Mouse (Mus musculus) erythroblast, embryonic 14.5 days (primary cell): Measurements from ENCODE around the gene Efl1.

Experiments used
- GATA1 ChIP-seq: IDR thresholded peaks from 2 replicates; pipeline ENCODE4 v1.6.1; 2012; ENCODE audit warnings: low read length, inconsistent platforms, mixed read lengths
- TAL1 ChIP-seq: IDR thresholded peaks from 3 replicates; pipeline ENCODE4 v1.6.1; 2012; ENCODE audit warnings: low read length, inconsistent platforms, mixed read lengths

- TF ChIP-seq GATA1 (no peak), TAL1 (no peak)
Observed at GRCm38 (mm10) chr7:82649081-82649445, 649 bp downstream of the Efl1 start.
